Mouse (Mus musculus): ENCODE results near the gene Rcor2. TPM values are rescaled to one million over a fixed set of nuclear protein-coding genes. Genes with fewer than 3 reads are reported as not detected.

The Rcor2 gene
- polyA plus RNA-seq, 1 experiment = 8.7 TPM

DNA sequence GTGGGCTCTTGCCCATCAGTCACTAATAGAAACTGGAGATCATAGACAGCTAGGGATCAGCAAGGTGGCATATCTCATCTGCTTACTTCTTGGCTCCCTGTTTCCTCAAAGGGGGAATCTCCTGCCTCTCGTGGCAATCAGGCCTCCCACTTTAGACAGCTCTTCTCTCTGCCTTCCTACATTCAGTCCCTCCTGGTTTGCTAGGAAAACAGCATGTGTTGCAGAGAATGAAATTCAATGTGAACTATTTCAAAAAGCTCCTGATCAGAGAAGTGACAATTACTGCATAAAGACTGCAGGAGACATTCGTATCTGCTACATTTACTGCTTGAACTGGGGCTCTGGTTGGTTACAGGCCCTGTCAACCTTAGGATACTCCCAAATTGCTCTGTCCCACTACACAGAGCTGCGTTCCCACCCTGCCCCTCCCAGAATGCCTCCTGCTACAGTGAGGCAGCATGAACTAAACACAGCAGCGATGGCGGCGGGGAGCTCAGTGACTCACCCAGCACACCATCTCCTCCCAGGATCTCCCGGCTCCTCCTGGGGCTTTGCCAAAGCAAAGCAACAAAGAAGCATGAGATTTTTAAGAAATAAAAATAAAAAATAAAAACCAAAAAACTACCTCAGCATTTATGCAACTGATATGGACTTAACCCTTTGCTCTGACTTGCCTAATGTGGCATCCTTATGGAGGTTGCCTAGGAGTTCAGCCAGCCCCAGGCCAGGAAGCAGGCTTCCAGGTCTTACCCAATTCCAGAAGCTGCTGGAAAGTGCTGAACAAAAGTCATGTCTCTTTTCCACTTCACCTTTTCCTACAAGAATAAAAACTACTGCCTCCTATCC, 34.7 kb downstream of the Rcor2 start:
- Histone ChIP-seq H3K4me3 (replicated peaks; ENCODE audit: insufficient read depth, low read depth, low read length) (no peak overlapping the region), H3K4me1 (ENCODE audit: control insufficient read depth, insufficient read depth, low read length) (peaks cover 30% of the 10 kb centered on the region), H3K27ac (ENCODE audit: insufficient read depth, low read length) (no peak overlapping the region), H3K27me3 (ENCODE audit: control insufficient read depth, insufficient read depth, low read length) (no peaks in the 10 kb centered on the region)
- TF ChIP-seq POLR2A (IDR thresholded peaks at IDR 0.05; ENCODE audit: borderline replicate concordance, insufficient read depth, low read length) (no peak), CTCF (IDR thresholded peaks at IDR 0.05; ENCODE audit: borderline replicate concordance, insufficient read depth, low read depth, low read length) (no peak)
- WGBS = 23% methylated on average over 7 of the region's 7 CpGs
- DNase-seq = peak in 1 of 2 experiments; percentile 43

GRCm38 (mm10) chr19:7302493-7302797, 35.3 kb downstream of the Rcor2 start:
- TF ChIP-seq POLR2A (IDR thresholded peaks at IDR 0.05; ENCODE audit: borderline replicate concordance, insufficient read depth, low read length) (no peak), CTCF (IDR thresholded peaks at IDR 0.05; ENCODE audit: borderline replicate concordance, insufficient read depth, low read depth, low read length) (no peak)
- Histone ChIP-seq H3K4me1 (ENCODE audit: control insufficient read depth, insufficient read depth, low read length) (peaks cover 35% of the 10 kb centered on the region), H3K4me3 (replicated peaks; ENCODE audit: insufficient read depth, low read depth, low read length) (no peak overlapping the region), H3K27ac (ENCODE audit: insufficient read depth, low read length) (no peak overlapping the region), H3K27me3 (ENCODE audit: control insufficient read depth, insufficient read depth, low read length) (no peaks in the 10 kb centered on the region)
- WGBS = 94% methylated on average over 1 of the region's 1 CpGs
- no peak for DNase-seq

- Histone ChIP-seq H3K27ac (ENCODE audit: insufficient read depth, low read length) (no peak overlapping the region), H3K27me3 (ENCODE audit: control insufficient read depth, insufficient read depth, low read length) (no peaks in the 10 kb centered on the region), H3K4me1 (ENCODE audit: control insufficient read depth, insufficient read depth, low read length) (peaks cover 48% of the 10 kb centered on the region), H3K4me3 (replicated peaks; ENCODE audit: insufficient read depth, low read depth, low read length) (no peak overlapping the region)
- WGBS = 8% methylated on average over 6 of the region's 6 CpGs
- TF ChIP-seq CTCF (IDR thresholded peaks at IDR 0.05; ENCODE audit: borderline replicate concordance, insufficient read depth, low read depth, low read length) (peak; percentile 45; the same call in 1 of the 2 replicates), POLR2A (IDR thresholded peaks at IDR 0.05; ENCODE audit: borderline replicate concordance, insufficient read depth, low read length) (no peak)
- peak in 1 of 2 experiments; percentile 43 for DNase-seq
Observed at GRCm38 (mm10) chr19:7303796-7304195, 36.7 kb downstream of the Rcor2 start.

DNA sequence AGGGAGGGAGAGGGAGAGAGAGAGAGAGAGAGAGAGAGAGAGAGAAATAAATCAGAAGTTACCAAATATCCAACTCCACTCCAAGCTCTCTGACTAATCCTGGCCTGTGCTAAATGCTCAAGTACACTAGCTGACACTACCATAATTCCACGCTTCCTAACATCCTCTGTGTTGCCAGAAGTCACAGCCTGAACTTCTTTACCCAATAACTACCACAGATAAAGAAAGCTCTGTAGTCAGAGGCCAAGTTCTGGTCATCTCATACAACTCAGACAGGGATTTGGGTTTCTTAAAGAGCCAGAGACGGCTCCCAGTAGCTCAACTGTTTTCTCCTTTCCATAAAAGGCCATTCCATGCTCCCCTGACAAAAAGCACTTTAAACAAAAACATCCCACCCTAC, 37.7 kb downstream of the Rcor2 start:
- WGBS = 89% methylated on average over 2 of the region's 2 CpGs
- TF ChIP-seq CTCF (IDR thresholded peaks at IDR 0.05; ENCODE audit: borderline replicate concordance, insufficient read depth, low read depth, low read length) (no peak), POLR2A (IDR thresholded peaks at IDR 0.05; ENCODE audit: borderline replicate concordance, insufficient read depth, low read length) (no peak)
- Histone ChIP-seq H3K27ac (ENCODE audit: insufficient read depth, low read length) (no peak overlapping the region), H3K4me1 (ENCODE audit: control insufficient read depth, insufficient read depth, low read length) (peaks cover 53% of the 10 kb centered on the region), H3K27me3 (ENCODE audit: control insufficient read depth, insufficient read depth, low read length) (no peaks in the 10 kb centered on the region), H3K4me3 (replicated peaks; ENCODE audit: insufficient read depth, low read depth, low read length) (no peak overlapping the region)
- DNase-seq = no peak

DNA sequence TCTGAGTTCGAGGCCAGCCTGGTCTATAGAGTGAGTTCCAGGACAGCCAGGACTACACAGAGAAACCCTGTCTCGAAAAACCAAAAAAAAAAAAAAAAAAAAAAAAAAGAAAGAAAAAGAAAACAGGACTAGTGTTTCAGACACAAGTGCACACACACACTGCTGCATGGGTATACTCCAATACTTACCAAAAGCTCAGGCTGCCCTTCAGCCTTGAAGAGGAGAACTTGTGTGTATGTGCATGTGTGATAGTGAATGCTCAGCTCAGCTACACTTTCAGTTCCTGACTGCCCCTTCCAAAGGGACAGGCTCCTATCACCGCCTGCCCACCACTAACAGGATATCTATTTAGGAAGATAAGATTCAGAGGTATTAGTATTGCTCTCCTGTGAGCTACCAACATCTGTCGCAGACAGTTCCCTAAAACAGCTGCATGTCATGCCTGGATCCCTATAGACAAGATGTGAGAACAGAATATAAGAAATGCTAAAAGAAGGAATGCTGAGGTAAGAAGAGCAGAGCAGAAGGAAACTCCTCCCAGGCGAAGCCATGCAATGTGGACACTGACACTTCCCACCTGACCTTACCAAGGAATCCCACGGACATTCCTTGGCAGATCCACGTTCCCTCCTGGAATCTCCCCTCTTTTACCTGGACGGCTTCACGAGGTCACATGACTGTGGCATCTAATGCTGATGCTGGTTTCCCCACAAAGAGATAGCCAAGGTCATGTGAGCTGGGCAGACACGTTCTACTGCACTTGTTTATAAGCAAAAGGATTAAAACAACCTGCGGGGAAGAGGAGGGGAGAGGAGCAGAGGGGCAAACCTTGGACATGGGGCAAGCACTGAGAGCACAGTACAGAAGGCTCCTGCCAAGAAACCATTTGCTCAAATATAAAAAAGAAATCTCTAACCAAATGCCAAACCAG, 38.5 kb downstream of the Rcor2 start:
- no peak for DNase-seq
- H3K4me3 ChIP-seq (replicated peaks; ENCODE audit: insufficient read depth, low read depth, low read length) = no peak overlapping the region
- 58% methylated on average over 10 of the region's 11 CpGs for WGBS
- TF ChIP-seq CTCF (IDR thresholded peaks at IDR 0.05; ENCODE audit: borderline replicate concordance, insufficient read depth, low read depth, low read length) (no peak), POLR2A (IDR thresholded peaks at IDR 0.05; ENCODE audit: borderline replicate concordance, insufficient read depth, low read length) (no peak)
- no peak overlapping the region for H3K27ac ChIP-seq (ENCODE audit: insufficient read depth, low read length)
- H3K27me3 ChIP-seq (ENCODE audit: control insufficient read depth, insufficient read depth, low read length) = no peaks in the 10 kb centered on the region
- H3K4me1 ChIP-seq (ENCODE audit: control insufficient read depth, insufficient read depth, low read length) = peaks cover 61% of the 10 kb centered on the region

- Histone ChIP-seq H3K4me3 (replicated peaks; ENCODE audit: insufficient read depth, low read depth, low read length) (no peak overlapping the region), H3K4me1 (ENCODE audit: control insufficient read depth, insufficient read depth, low read length) (peaks cover 60% of the 10 kb centered on the region), H3K27ac (ENCODE audit: insufficient read depth, low read length) (no peak overlapping the region), H3K27me3 (ENCODE audit: control insufficient read depth, insufficient read depth, low read length) (no peaks in the 10 kb centered on the region)
- DNase-seq = no peak
- WGBS = 40% methylated on average over 3 of the region's 3 CpGs
- TF ChIP-seq CTCF (IDR thresholded peaks at IDR 0.05; ENCODE audit: borderline replicate concordance, insufficient read depth, low read depth, low read length) = no peak
- no peak for TF ChIP-seq POLR2A (IDR thresholded peaks at IDR 0.05; ENCODE audit: borderline replicate concordance, insufficient read depth, low read length)
Observed at GRCm38 (mm10) chr19:7306968-7307367, 39.8 kb downstream of the Rcor2 start.

DNA sequence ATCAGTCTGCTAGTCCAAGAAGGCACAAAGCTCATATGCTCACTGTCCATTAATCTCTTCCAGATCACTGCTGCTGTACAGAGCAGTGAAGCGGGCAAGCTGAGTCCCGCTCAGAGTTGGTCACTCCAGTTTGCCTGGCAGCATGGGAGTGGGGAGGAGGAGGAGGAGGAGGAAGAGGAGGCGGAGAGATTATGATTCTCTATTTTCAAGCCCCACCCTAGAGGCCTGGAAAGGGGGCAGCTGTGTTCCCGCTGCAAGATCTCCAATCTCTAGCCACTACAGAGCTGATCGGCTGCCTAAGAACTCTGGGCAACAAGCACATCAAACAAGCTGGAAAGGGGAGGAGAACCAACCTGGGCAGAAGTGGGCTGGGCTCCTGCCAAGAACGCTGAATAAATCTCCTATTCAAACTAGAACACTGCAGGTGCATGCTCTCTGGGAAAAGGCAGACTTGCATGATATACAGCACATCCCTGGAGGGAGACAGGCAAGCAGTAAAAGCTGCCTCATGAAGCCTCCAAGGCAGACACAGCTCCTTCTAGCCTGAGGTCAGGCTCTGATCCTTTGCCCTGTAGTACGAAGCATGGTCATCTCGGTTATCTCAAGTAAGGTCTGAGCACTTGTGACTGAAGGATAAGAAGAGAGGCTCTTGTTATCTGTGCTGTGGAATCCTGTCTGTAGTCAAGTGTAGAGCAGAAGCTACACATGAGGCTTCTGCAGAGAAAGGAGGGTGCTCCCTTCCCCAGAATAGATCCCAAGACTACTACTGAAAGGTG, 41.1 kb downstream of the Rcor2 start:
- H3K27me3 ChIP-seq (ENCODE audit: control insufficient read depth, insufficient read depth, low read length) = no peaks in the 10 kb centered on the region
- peak in 1 of 2 experiments; percentile 33 for DNase-seq
- H3K4me3 ChIP-seq (replicated peaks; ENCODE audit: insufficient read depth, low read depth, low read length) = no peak overlapping the region
- no peak overlapping the region for H3K27ac ChIP-seq (ENCODE audit: insufficient read depth, low read length)
- 52% methylated on average over 8 of the region's 8 CpGs for WGBS
- peaks cover 53% of the 10 kb centered on the region for H3K4me1 ChIP-seq (ENCODE audit: control insufficient read depth, insufficient read depth, low read length)
- no peak for TF ChIP-seq CTCF (IDR thresholded peaks at IDR 0.05; ENCODE audit: borderline replicate concordance, insufficient read depth, low read depth, low read length)
- no peak for TF ChIP-seq POLR2A (IDR thresholded peaks at IDR 0.05; ENCODE audit: borderline replicate concordance, insufficient read depth, low read length)

Measured in cerebellum, adult 2 months (tissue).